Mouse (Mus musculus): Measurements from ENCODE around the gene Ptprt. TPM values are rescaled to one million over a fixed set of nuclear protein-coding genes. Genes with fewer than 3 reads are reported as not detected.

Ptprt gene
- 0.35 and 0.38 TPM in 2 replicates for polyA plus RNA-seq (2016; fragmentation: Nextera tagmentation; extraction: Ambion mirVana)

- peaks cover 80% of the 10 kb centered on the region for H3K27me3 ChIP-seq (ENCODE audit: low read depth, poor library complexity, severe bottlenecking)
- peak within 1 kb of the TSS; percentile 57; the same call in 1 of the 2 replicates for H3K27ac ChIP-seq (replicated peaks)
- DNase-seq (ENCODE audit: low spot score), result peak; percentile 50
- H3K4me1 ChIP-seq, result peaks cover 42% of the 10 kb centered on the region
- no peaks in the 10 kb centered on the region for H3K9me3 ChIP-seq (replicated peaks)
- peak within 1 kb of the TSS; percentile 73 for H3K4me3 ChIP-seq
- WGBS, result under 1% methylated on average over 66 of the region's 73 CpGs
- H3K36me3 ChIP-seq, result no peaks in the 10 kb centered on the region
Observed at GRCm38 (mm10) chr2:162660941-162661386, at the start of gene Ptprt. Gene Ptprt, minus strand, starts transcription at chr2:162661147.

- Histone ChIP-seq H3K36me3 (no peaks in the 10 kb centered on the region), H3K27me3 (ENCODE audit: low read depth, poor library complexity, severe bottlenecking) (no peaks in the 10 kb centered on the region), H3K4me3 (no peak overlapping the region), H3K9me3 (replicated peaks) (no peaks in the 10 kb centered on the region), H3K4me1 (no peaks in the 10 kb centered on the region), H3K27ac (replicated peaks) (no peak overlapping the region)
- 89% methylated on average over 2 of the region's 2 CpGs for WGBS
- DNase-seq (ENCODE audit: low spot score), result no peak
Observed at GRCm38 (mm10) chr2:162710443-162710842, 49.5 kb upstream of the Ptprt start.

GRCm38 (mm10) chr2:162699691-162700090 lies 38.7 kb upstream of the Ptprt start:
- no peak for DNase-seq (ENCODE audit: low spot score)
- Histone ChIP-seq H3K4me3 (no peak overlapping the region), H3K4me1 (no peaks in the 10 kb centered on the region), H3K36me3 (no peaks in the 10 kb centered on the region), H3K27ac (replicated peaks) (no peak overlapping the region), H3K27me3 (ENCODE audit: low read depth, poor library complexity, severe bottlenecking) (no peaks in the 10 kb centered on the region), H3K9me3 (replicated peaks) (no peaks in the 10 kb centered on the region)
- 81% methylated on average over 3 of the region's 3 CpGs for WGBS

GRCm38 (mm10) chr2:162699036-162699435 lies 38.1 kb upstream of the Ptprt start:
- Histone ChIP-seq H3K4me1 (no peaks in the 10 kb centered on the region), H3K9me3 (replicated peaks) (no peaks in the 10 kb centered on the region), H3K36me3 (no peaks in the 10 kb centered on the region), H3K27me3 (ENCODE audit: low read depth, poor library complexity, severe bottlenecking) (no peaks in the 10 kb centered on the region), H3K27ac (replicated peaks) (no peak overlapping the region), H3K4me3 (no peak overlapping the region)
- DNase-seq (ENCODE audit: low spot score), result no peak

- Histone ChIP-seq H3K4me1 (peaks cover 5% of the 10 kb centered on the region), H3K4me3 (no peak overlapping the region), H3K36me3 (no peaks in the 10 kb centered on the region), H3K27ac (replicated peaks) (no peak overlapping the region), H3K9me3 (replicated peaks) (no peaks in the 10 kb centered on the region), H3K27me3 (ENCODE audit: low read depth, poor library complexity, severe bottlenecking) (no peaks in the 10 kb centered on the region)
- DNase-seq (ENCODE audit: low spot score), result no peak
- WGBS, result 87% methylated on average over 8 of the region's 8 CpGs
Observed at GRCm38 (mm10) chr2:162698068-162698467, 37.1 kb upstream of the Ptprt start.

GRCm38 (mm10) chr2:162697151-162697550 lies 36.2 kb upstream of the Ptprt start:
- H3K4me3 ChIP-seq, result no peak overlapping the region
- no peak overlapping the region for H3K27ac ChIP-seq (replicated peaks)
- H3K36me3 ChIP-seq, result no peaks in the 10 kb centered on the region
- no peaks in the 10 kb centered on the region for H3K9me3 ChIP-seq (replicated peaks)
- DNase-seq (ENCODE audit: low spot score), result no peak
- H3K4me1 ChIP-seq, result peaks cover 5% of the 10 kb centered on the region
- 84% methylated on average over 10 of the region's 10 CpGs for WGBS
- H3K27me3 ChIP-seq (ENCODE audit: low read depth, poor library complexity, severe bottlenecking), result no peaks in the 10 kb centered on the region

- H3K9me3 ChIP-seq (replicated peaks), result no peaks in the 10 kb centered on the region
- no peak overlapping the region for H3K27ac ChIP-seq (replicated peaks)
- no peak for DNase-seq (ENCODE audit: low spot score)
- H3K4me1 ChIP-seq, result peaks cover 5% of the 10 kb centered on the region
- H3K36me3 ChIP-seq, result no peaks in the 10 kb centered on the region
- no peak overlapping the region for H3K4me3 ChIP-seq
- WGBS, result 95% methylated on average over 12 of the region's 12 CpGs
- H3K27me3 ChIP-seq (ENCODE audit: low read depth, poor library complexity, severe bottlenecking), result peaks cover 4% of the 10 kb centered on the region; the same call in 1 of the 2 replicates
Observed at GRCm38 (mm10) chr2:162692143-162692542, 31.2 kb upstream of the Ptprt start.

GRCm38 (mm10) chr2:162682674-162683073 lies 21.7 kb upstream of the Ptprt start:
- Histone ChIP-seq H3K36me3 (no peaks in the 10 kb centered on the region), H3K27me3 (ENCODE audit: low read depth, poor library complexity, severe bottlenecking) (no peaks in the 10 kb centered on the region), H3K9me3 (replicated peaks) (no peaks in the 10 kb centered on the region), H3K4me1 (no peaks in the 10 kb centered on the region), H3K4me3 (no peak overlapping the region), H3K27ac (replicated peaks) (no peak overlapping the region)
- peak; percentile 46 for DNase-seq (ENCODE audit: low spot score)
- 16% methylated on average over 6 of the region's 6 CpGs for WGBS

GRCm38 (mm10) chr2:162662431-162662970 lies 1.6 kb upstream of the Ptprt start:
- 8% methylated on average over 1 of the region's 1 CpGs for WGBS
- no peak for DNase-seq (ENCODE audit: low spot score)

GRCm38 (mm10) chr2:162661733-162662132 lies 786 bp upstream of the Ptprt start:
- no peaks in the 10 kb centered on the region for H3K36me3 ChIP-seq
- 2% methylated on average over 4 of the region's 4 CpGs for WGBS
- peak; percentile 21 for DNase-seq (ENCODE audit: low spot score)
- H3K27me3 ChIP-seq (ENCODE audit: low read depth, poor library complexity, severe bottlenecking), result peaks cover 73% of the 10 kb centered on the region
- H3K4me1 ChIP-seq, result peaks cover 42% of the 10 kb centered on the region
- no peaks in the 10 kb centered on the region for H3K9me3 ChIP-seq (replicated peaks)
- H3K27ac ChIP-seq (replicated peaks), result no peak overlapping the region
- peak overlapping the region; percentile 73 for H3K4me3 ChIP-seq

More at GRCm38 (mm10) chr2:162662431-162662970, 1.6 kb upstream of the Ptprt start:
- peaks cover 39% of the 10 kb centered on the region for H3K4me1 ChIP-seq
- no peaks in the 10 kb centered on the region for H3K36me3 ChIP-seq
- no peak overlapping the region for H3K27ac ChIP-seq (replicated peaks)
- H3K4me3 ChIP-seq, result no peak overlapping the region
- no peaks in the 10 kb centered on the region for H3K9me3 ChIP-seq (replicated peaks)
- H3K27me3 ChIP-seq (ENCODE audit: low read depth, poor library complexity, severe bottlenecking), result peaks cover 65% of the 10 kb centered on the region

- Histone ChIP-seq H3K27me3 (ENCODE audit: low read depth, poor library complexity, severe bottlenecking) (peaks cover 86% of the 10 kb centered on the region), H3K4me1 (peaks cover 42% of the 10 kb centered on the region), H3K9me3 (replicated peaks) (no peaks in the 10 kb centered on the region), H3K4me3 (peak overlapping the region; percentile 73), H3K27ac (replicated peaks) (peak overlapping the region; percentile 57; the same call in 1 of the 2 replicates), H3K36me3 (no peaks in the 10 kb centered on the region)
- WGBS, result under 1% methylated on average over 53 of the region's 57 CpGs
- peak; percentile 50 for DNase-seq (ENCODE audit: low spot score)
Observed at GRCm38 (mm10) chr2:162660231-162660940, 561 bp downstream of the Ptprt start.

- peak; percentile 88 for DNase-seq (ENCODE audit: low spot score)
- H3K9me3 ChIP-seq (replicated peaks), result no peaks in the 10 kb centered on the region
- WGBS, result under 1% methylated on average over 18 of the region's 18 CpGs
- peaks cover 42% of the 10 kb centered on the region for H3K4me1 ChIP-seq
- H3K4me3 ChIP-seq, result peak overlapping the region; percentile 73
- H3K27me3 ChIP-seq (ENCODE audit: low read depth, poor library complexity, severe bottlenecking), result peaks cover 95% of the 10 kb centered on the region
- no peak overlapping the region for H3K27ac ChIP-seq (replicated peaks)
- H3K36me3 ChIP-seq, result no peaks in the 10 kb centered on the region
Observed at GRCm38 (mm10) chr2:162658997-162659396, 1.9 kb downstream of the Ptprt start.

GRCm38 (mm10) chr2:162657541-162657940 lies 3.4 kb downstream of the Ptprt start:
- WGBS, result 73% methylated on average over 7 of the region's 7 CpGs
- no peak for DNase-seq (ENCODE audit: low spot score)
- Histone ChIP-seq H3K9me3 (replicated peaks) (no peaks in the 10 kb centered on the region), H3K4me1 (peaks cover 40% of the 10 kb centered on the region), H3K27ac (replicated peaks) (no peak overlapping the region), H3K36me3 (no peaks in the 10 kb centered on the region), H3K27me3 (ENCODE audit: low read depth, poor library complexity, severe bottlenecking) (peaks cover 80% of the 10 kb centered on the region), H3K4me3 (no peak overlapping the region)
